Mouse (Mus musculus) heart, adult 2 months (tissue): Measurements from ENCODE around the gene Fnbp4.

ENCODE experiments used
- CTCF ChIP-seq: fragments of 200-600 bp; IDR thresholded peaks from 2 replicates; pipeline ENCODE4 v1.8.1; 2022; ENCODE audit warnings: antibody characterized with exemption, mild to moderate bottlenecking, moderate library complexity
- EP300 ChIP-seq: fragments of 200-500 bp; IDR thresholded peaks from 2 replicates; pipeline ENCODE4 v1.6.1; 2011; ENCODE audit warnings: low read depth, low read length, control low read depth; ENCODE audit not compliant: insufficient read depth

GRCm38 (mm10) chr2:90822978-90823377 lies 77.8 kb downstream of the Fnbp4 start:
- TF ChIP-seq CTCF, result no peak
- no peak for TF ChIP-seq EP300
